Mouse (Mus musculus): ENCODE results near the gene Lrpap1. TPM values are rescaled to one million over a fixed set of nuclear protein-coding genes. Genes with fewer than 3 reads are reported as not detected.

The Lrpap1 gene
- polyA plus RNA-seq, 1 experiment from 2014 or later, result 109 TPM

GRCm38 (mm10) chr5:35117633-35118032, 12.1 kb upstream of the Lrpap1 start:
- H3K9ac ChIP-seq, result no peak overlapping the region
- no peak overlapping the region for H3K27ac ChIP-seq
- peaks cover 3% of the 10 kb centered on the region; the same call in 1 of the 2 replicates for H3K4me1 ChIP-seq
- no peaks in the 10 kb centered on the region for H3K9me3 ChIP-seq
- H3K4me3 ChIP-seq, result no peak overlapping the region
- WGBS, result 74% methylated on average over 3 of the region's 3 CpGs
- ATAC-seq (ENCODE audit: insufficient number of reproducible peaks, insufficient read depth, low FRiP score, low TSS enrichment, low read depth), result no peak
- no peaks in the 10 kb centered on the region for H3K36me3 ChIP-seq
- no peak overlapping the region for H3K4me2 ChIP-seq
- H3K27me3 ChIP-seq, result no peaks in the 10 kb centered on the region

- no peaks in the 10 kb centered on the region for H3K27me3 ChIP-seq
- no peak overlapping the region for H3K4me3 ChIP-seq
- peaks cover 9% of the 10 kb centered on the region; the same call in 1 of the 2 replicates for H3K4me1 ChIP-seq
- no peaks in the 10 kb centered on the region for H3K36me3 ChIP-seq
- H3K4me2 ChIP-seq, result no peak overlapping the region
- WGBS, result 75% methylated on average over 3 of the region's 3 CpGs
- no peaks in the 10 kb centered on the region for H3K9me3 ChIP-seq
- H3K9ac ChIP-seq, result no peak overlapping the region
- no peak for ATAC-seq (ENCODE audit: insufficient number of reproducible peaks, insufficient read depth, low FRiP score, low TSS enrichment, low read depth)
- H3K27ac ChIP-seq, result no peak overlapping the region
Measured at GRCm38 (mm10) chr5:35116002-35116401, 10.4 kb upstream of the Lrpap1 start.

- H3K4me1 ChIP-seq, result peaks cover 9% of the 10 kb centered on the region; the same call in 1 of the 2 replicates
- H3K9ac ChIP-seq, result peak overlapping the region; percentile 28; the same call in 1 of the 2 replicates
- H3K27me3 ChIP-seq, result no peaks in the 10 kb centered on the region
- no peaks in the 10 kb centered on the region for H3K9me3 ChIP-seq
- 27% methylated on average over 4 of the region's 4 CpGs for WGBS
- H3K27ac ChIP-seq, result no peak overlapping the region
- no peak overlapping the region for H3K4me2 ChIP-seq
- no peaks in the 10 kb centered on the region for H3K36me3 ChIP-seq
- H3K4me3 ChIP-seq, result no peak overlapping the region
- ATAC-seq (ENCODE audit: insufficient number of reproducible peaks, insufficient read depth, low FRiP score, low TSS enrichment, low read depth), result no peak
Measured at GRCm38 (mm10) chr5:35112444-35112843, 6.9 kb upstream of the Lrpap1 start.

- 6% methylated on average over 11 of the region's 11 CpGs for WGBS
- ATAC-seq (ENCODE audit: insufficient number of reproducible peaks, insufficient read depth, low FRiP score, low TSS enrichment, low read depth), result 0 out of 2 replicates have a peak, but pooled peaks have one; percentile 18
- no peaks in the 10 kb centered on the region for H3K27me3 ChIP-seq
- peak overlapping the region; percentile 60 for H3K9ac ChIP-seq
- H3K4me3 ChIP-seq, result peak overlapping the region; percentile 84
- no peak overlapping the region for H3K27ac ChIP-seq
- H3K4me2 ChIP-seq, result peak overlapping the region; percentile 80
- H3K9me3 ChIP-seq, result no peaks in the 10 kb centered on the region
- peaks cover 25% of the 10 kb centered on the region for H3K4me1 ChIP-seq
- H3K36me3 ChIP-seq, result peaks cover 18% of the 10 kb centered on the region
Measured at GRCm38 (mm10) chr5:35105922-35106298, 344 bp upstream of the Lrpap1 start.

- Histone ChIP-seq H3K4me1 (peaks cover 25% of the 10 kb centered on the region), H3K9me3 (no peaks in the 10 kb centered on the region), H3K36me3 (peaks cover 33% of the 10 kb centered on the region), H3K4me2 (peak overlapping the region; percentile 80), H3K9ac (peak overlapping the region; percentile 84; the same call in 1 of the 2 replicates), H3K27me3 (no peaks in the 10 kb centered on the region), H3K4me3 (peak overlapping the region; percentile 84), H3K27ac (no peak overlapping the region)
- 56% methylated on average over 8 of the region's 8 CpGs for WGBS
- ATAC-seq (ENCODE audit: insufficient number of reproducible peaks, insufficient read depth, low FRiP score, low TSS enrichment, low read depth), result no peak
Measured at GRCm38 (mm10) chr5:35104183-35104959, 1.2 kb downstream of the Lrpap1 start.

- Histone ChIP-seq H3K4me1 (peaks cover 25% of the 10 kb centered on the region), H3K4me3 (0 out of 2 replicates have a peak overlapping the region, but pooled peaks have one; percentile 84), H3K4me2 (peak overlapping the region; percentile 80), H3K27ac (no peak overlapping the region), H3K36me3 (peaks cover 41% of the 10 kb centered on the region), H3K9ac (0 out of 2 replicates have a peak overlapping the region, but pooled peaks have one; percentile 27), H3K27me3 (no peaks in the 10 kb centered on the region), H3K9me3 (no peaks in the 10 kb centered on the region)
- WGBS, result 66% methylated on average over 2 of the region's 2 CpGs
- no peak for ATAC-seq (ENCODE audit: insufficient number of reproducible peaks, insufficient read depth, low FRiP score, low TSS enrichment, low read depth)
Measured at GRCm38 (mm10) chr5:35103528-35103927, 2.0 kb downstream of the Lrpap1 start.

- Histone ChIP-seq H3K9ac (no peak overlapping the region), H3K36me3 (peaks cover 46% of the 10 kb centered on the region), H3K27me3 (no peaks in the 10 kb centered on the region), H3K4me1 (peaks cover 25% of the 10 kb centered on the region), H3K27ac (no peak overlapping the region), H3K4me2 (peak overlapping the region; percentile 80; the same call in 1 of the 2 replicates), H3K9me3 (no peaks in the 10 kb centered on the region), H3K4me3 (no peak overlapping the region)
- 82% methylated on average over 8 of the region's 8 CpGs for WGBS
- no peak for ATAC-seq (ENCODE audit: insufficient number of reproducible peaks, insufficient read depth, low FRiP score, low TSS enrichment, low read depth)
Measured at GRCm38 (mm10) chr5:35103086-35103485, 2.5 kb downstream of the Lrpap1 start.

- no peak for ATAC-seq (ENCODE audit: insufficient number of reproducible peaks, insufficient read depth, low FRiP score, low TSS enrichment, low read depth)
- Histone ChIP-seq H3K9me3 (no peaks in the 10 kb centered on the region), H3K4me1 (no peaks in the 10 kb centered on the region), H3K4me3 (no peak overlapping the region), H3K27me3 (no peaks in the 10 kb centered on the region), H3K36me3 (peaks cover 55% of the 10 kb centered on the region), H3K9ac (no peak overlapping the region), H3K4me2 (no peak overlapping the region), H3K27ac (no peak overlapping the region)
- WGBS, result 81% methylated on average over 3 of the region's 3 CpGs
Measured at GRCm38 (mm10) chr5:35091636-35092035, 13.9 kb downstream of the Lrpap1 start.

GRCm38 (mm10) chr5:35089614-35089963, 16.0 kb downstream of the Lrpap1 start:
- Histone ChIP-seq H3K27ac (no peak overlapping the region), H3K36me3 (peaks cover 35% of the 10 kb centered on the region), H3K27me3 (no peaks in the 10 kb centered on the region), H3K9ac (no peak overlapping the region), H3K4me2 (no peak overlapping the region), H3K4me1 (no peaks in the 10 kb centered on the region), H3K9me3 (no peaks in the 10 kb centered on the region), H3K4me3 (no peak overlapping the region)
- WGBS, result 75% methylated on average over 5 of the region's 5 CpGs
- ATAC-seq (ENCODE audit: insufficient number of reproducible peaks, insufficient read depth, low FRiP score, low TSS enrichment, low read depth), result no peak

GRCm38 (mm10) chr5:35088785-35089613, 16.6 kb downstream of the Lrpap1 start:
- H3K27ac ChIP-seq, result no peak overlapping the region
- H3K4me3 ChIP-seq, result no peak overlapping the region
- no peak overlapping the region for H3K9ac ChIP-seq
- no peak overlapping the region for H3K4me2 ChIP-seq
- WGBS, result 66% methylated on average over 9 of the region's 9 CpGs
- H3K27me3 ChIP-seq, result no peaks in the 10 kb centered on the region
- peaks cover 30% of the 10 kb centered on the region for H3K36me3 ChIP-seq
- no peaks in the 10 kb centered on the region for H3K9me3 ChIP-seq
- no peak for ATAC-seq (ENCODE audit: insufficient number of reproducible peaks, insufficient read depth, low FRiP score, low TSS enrichment, low read depth)
- no peaks in the 10 kb centered on the region for H3K4me1 ChIP-seq

GRCm38 (mm10) chr5:35084913-35085312, 20.7 kb downstream of the Lrpap1 start:
- no peak overlapping the region for H3K9ac ChIP-seq
- WGBS, result 67% methylated on average over 3 of the region's 3 CpGs
- ATAC-seq (ENCODE audit: insufficient number of reproducible peaks, insufficient read depth, low FRiP score, low TSS enrichment, low read depth), result no peak
- no peak overlapping the region for H3K4me2 ChIP-seq
- H3K27ac ChIP-seq, result no peak overlapping the region
- H3K36me3 ChIP-seq, result no peaks in the 10 kb centered on the region
- no peak overlapping the region for H3K4me3 ChIP-seq
- H3K4me1 ChIP-seq, result no peaks in the 10 kb centered on the region; the same call in 1 of the 2 replicates
- H3K27me3 ChIP-seq, result peaks cover 7% of the 10 kb centered on the region
- H3K9me3 ChIP-seq, result no peaks in the 10 kb centered on the region

Data from embryonic facial prominence, embryonic 13.5 days (tissue).